In the genomic region with DNA sequence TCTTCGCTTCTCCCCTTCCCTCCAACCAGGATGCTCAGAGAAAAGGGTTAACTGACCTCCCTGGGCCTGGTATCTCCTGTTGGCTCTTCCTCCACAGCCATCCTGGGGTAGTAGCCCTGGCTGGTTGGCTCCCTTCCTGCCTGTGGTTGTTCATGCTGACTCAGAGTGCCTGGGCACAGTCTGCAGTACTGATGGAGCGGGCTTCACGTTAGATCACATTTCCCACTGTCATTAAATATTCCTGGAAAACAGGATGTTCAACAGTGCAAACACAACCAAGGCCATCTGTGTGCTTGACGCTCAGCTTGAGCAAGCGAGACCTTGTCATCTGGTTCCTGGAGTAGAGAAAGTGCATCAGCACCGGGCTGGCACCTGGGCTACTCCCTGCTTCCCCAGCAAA, we compare ENCODE assay signal across 28 mouse cellular contexts. TPM values are rescaled to one million over a fixed set of nuclear protein-coding genes. Genes with fewer than 3 reads are reported as not detected.
DNase-seq lines count a peak whose midpoint lies in the region; ATAC-seq and TF ChIP-seq lines count a peak whose summit lies in the region.
"Had no signal": no experiment of that assay in that cellular context is flagged by ENCODE, and none has a peak within 500 bp of the region (broad histone marks: within the 10 kb centered on the region; RNA-seq: fewer than 3 reads in every experiment).

No protein-coding gene starts in this region.

- peak; percentile 47 for DNase-seq in gastrocnemius, postnatal 14 days
- no peak for DNase-seq in gastrocnemius, adult 8-10 months (ENCODE audit: low spot score in 2 of 2)
- peak; percentile 20 for DNase-seq in adrenal gland, postnatal 14 days
- peak; percentile 23 to 53 for DNase-seq in layer of hippocampus, postnatal 14 days (ENCODE audit: low spot score in 2 of 2)
- DNase-seq in hindbrain, embryonic 10.5 days (ENCODE audit: low spot score): no peak
- DNase-seq: cerebellum, adult 11-12 months; heart, postnatal 4 days; kidney, adult 2 months; kidney, postnatal 14 days; right cerebral cortex, postnatal 14 days had no signal

- ATAC-seq in intestine, embryonic 15.5 days: no peak
- ATAC-seq: CD4-positive, CD25-positive, alpha-beta regulatory T cell, adult 4 months; hindbrain, postnatal 0 days; liver, embryonic 12.5 days; midbrain, embryonic 16.5 days had no signal

- H3K27ac ChIP-seq in hindbrain, embryonic 10.5 days: no peak overlapping the region
- H3K27ac ChIP-seq in intestine, embryonic 15.5 days: no peak overlapping the region
- H3K27ac ChIP-seq: embryonic facial prominence, embryonic 13.5 days; hindbrain, postnatal 0 days; left cerebral cortex, adult 2 months; liver, embryonic 12.5 days; lung, embryonic 15.5 days; stomach, embryonic 15.5 days had no signal

- H3K79me2 ChIP-seq in C2C12 (ENCODE audit: control insufficient read depth, insufficient read depth): no peaks in the 10 kb centered on the region

- no peak overlapping the region for H3ac ChIP-seq in C2C12 (ENCODE audit: control insufficient read depth, insufficient read length, low read depth)

- no peak for TF ChIP-seq CTCF in C2C12 (IDR thresholded peaks at IDR 0.05; ENCODE audit: control insufficient read depth, insufficient read depth, insufficient read length)

- WGBS in hindbrain, embryonic 10.5 days: 87% methylated on average over 6 of the region's 6 CpGs
- WGBS in intestine, embryonic 15.5 days: 75% methylated on average over 6 of the region's 6 CpGs

- H3K4me1 ChIP-seq in hindbrain, embryonic 10.5 days (replicated peaks): no peaks in the 10 kb centered on the region
- no peaks in the 10 kb centered on the region for H3K4me1 ChIP-seq in intestine, embryonic 15.5 days (replicated peaks)
- H3K4me1 ChIP-seq: embryonic facial prominence, embryonic 13.5 days; liver, embryonic 12.5 days; lung, embryonic 15.5 days; stomach, embryonic 15.5 days had no signal

- H3K79me3 ChIP-seq in C2C12 (ENCODE audit: low read depth): no peaks in the 10 kb centered on the region

- no peaks in the 10 kb centered on the region for H3K36me3 ChIP-seq in C2C12 (ENCODE audit: control insufficient read depth, insufficient read depth)
- no peaks in the 10 kb centered on the region for H3K36me3 ChIP-seq in hindbrain, embryonic 10.5 days
- H3K36me3 ChIP-seq in intestine, embryonic 15.5 days: no peaks in the 10 kb centered on the region
- H3K36me3 ChIP-seq: embryonic facial prominence, embryonic 13.5 days; G1E; liver, embryonic 12.5 days; lung, embryonic 15.5 days; stomach, embryonic 15.5 days had no signal

- intact Hi-C loops in gastrocnemius, postnatal 14 days (cut with DNase I; ENCODE audit: low total_unique reads): no loop called here

- H3K4me2 ChIP-seq in intestine, embryonic 15.5 days (replicated peaks): no peak overlapping the region
- H3K4me2 ChIP-seq: embryonic facial prominence, embryonic 13.5 days; liver, embryonic 12.5 days; lung, embryonic 15.5 days; stomach, embryonic 15.5 days had no signal

- H3K27me3 ChIP-seq in C2C12 (ENCODE audit: control insufficient read depth, insufficient read depth, insufficient read length): no peaks in the 10 kb centered on the region
- H3K27me3 ChIP-seq in hindbrain, embryonic 10.5 days (ENCODE audit: insufficient read depth, poor library complexity, severe bottlenecking): no peaks in the 10 kb centered on the region
- H3K27me3 ChIP-seq in intestine, embryonic 15.5 days (replicated peaks): no peaks in the 10 kb centered on the region
- H3K27me3 ChIP-seq: embryonic facial prominence, embryonic 13.5 days; liver, embryonic 12.5 days; lung, embryonic 15.5 days; stomach, embryonic 15.5 days had no signal

- H3K9me3 ChIP-seq in hindbrain, embryonic 10.5 days: peaks cover 6% of the 10 kb centered on the region; the same call in 1 of the 2 replicates
- no peaks in the 10 kb centered on the region for H3K9me3 ChIP-seq in intestine, embryonic 15.5 days
- H3K9me3 ChIP-seq: G1E; liver, embryonic 12.5 days; stomach, embryonic 15.5 days had no signal

- H3K9ac ChIP-seq in intestine, embryonic 15.5 days: no peak overlapping the region
- H3K9ac ChIP-seq: embryonic facial prominence, embryonic 13.5 days; liver, embryonic 12.5 days; lung, embryonic 15.5 days; stomach, embryonic 15.5 days had no signal

- no peak overlapping the region for H3K4me3 ChIP-seq in C2C12 (ENCODE audit: insufficient read depth, poor library complexity, severe bottlenecking)
- no peak overlapping the region for H3K4me3 ChIP-seq in hindbrain, embryonic 10.5 days
- no peak overlapping the region for H3K4me3 ChIP-seq in intestine, embryonic 15.5 days (replicated peaks)
- H3K4me3 ChIP-seq: embryonic facial prominence, embryonic 13.5 days; left cerebral cortex, adult 2 months; liver, embryonic 12.5 days; lung, embryonic 15.5 days; stomach, embryonic 15.5 days had no signal

TF ChIP-seq in C2C12, 6 proteins besides CTCF, POLR2A, EP300 and RAD21:
- TF ChIP-seq MAX (IDR thresholded peaks at IDR 0.05): peak; percentile 80
- peak; percentile 51 for TF ChIP-seq CEBPB (IDR thresholded peaks at IDR 0.05; ENCODE audit: low read depth)
- no peak for TF ChIP-seq USF1 (IDR thresholded peaks at IDR 0.05; ENCODE audit: low read depth)
- TF ChIP-seq MYOD1 (IDR thresholded peaks at IDR 0.05; ENCODE audit: control insufficient read depth, insufficient read length, low read depth): peak; percentile 50
- peak; percentile 51 for TF ChIP-seq FOSL1 (IDR thresholded peaks at IDR 0.05; ENCODE audit: insufficient read depth, low read length, poor library complexity, severe bottlenecking)
- no peak for TF ChIP-seq MYOG (IDR thresholded peaks at IDR 0.05; ENCODE audit: control insufficient read depth, extremely low read depth, insufficient read length)

RNA-seq across cellular contexts. Expression of gene Spdye4c, which starts 53.6 kb away (rescaled TPM):
- total RNA-seq in gastrocnemius, postnatal 14 days (2021): not detected
- total RNA-seq in gastrocnemius, adult 8-10 months (2022): not detected
- polyA plus RNA-seq in C2C12 (2012; fragmentation: generic; extraction: Trizol): not detected
- total RNA-seq in adrenal gland, postnatal 14 days (2021): not detected in 2 replicates
- total RNA-seq in layer of hippocampus, postnatal 14 days (2021): not detected
- polyA plus RNA-seq in hindbrain, embryonic 10.5 days (2016; fragmentation: Nextera tagmentation; extraction: Ambion mirVana): not detected in 2 replicates
- polyA plus RNA-seq in intestine, embryonic 15.5 days (2015; fragmentation: Nextera tagmentation; extraction: Ambion mirVana): not detected in 2 replicates
- total RNA-seq: common myeloid progenitor, adult 5-6 weeks; G1E; heart, postnatal 4 days; hindbrain, postnatal 0 days; left cerebral cortex, adult 2 months; megakaryocyte progenitor cell, adult 5-6 weeks had no signal
- polyA plus RNA-seq: CD4-positive, CD25-positive, alpha-beta regulatory T cell, adult 4 months; embryonic facial prominence, embryonic 13.5 days; G1E; gonadal fat pad, adult 2 months; heart, embryonic 14.5 days; hindbrain, postnatal 0 days; kidney, adult 2 months; limb, embryonic 11.5 days; liver, embryonic 12.5 days; lung, embryonic 15.5 days; midbrain, embryonic 16.5 days; spleen, adult 2 months; stomach, embryonic 15.5 days; thymus, postnatal 0 days had no signal

Comparison
In these comparisons a context has a peak if more than half of its experiments do, and no peak if none do; other contexts are left out.
1. DNase-seq: peak in gastrocnemius, postnatal 14 days (single experiment), adrenal gland, postnatal 14 days (single experiment) and layer of hippocampus, postnatal 14 days (2 of 2); none in gastrocnemius, adult 8-10 months (0 of 2) and hindbrain, embryonic 10.5 days (single experiment).